Mouse (Mus musculus) MEL (cell line): ENCODE results near the gene Pofut1. TPM values are rescaled to one million over a fixed set of nuclear protein-coding genes. Genes with fewer than 3 reads are reported as not detected.

Experiments
- DNase-seq: peaks from one replicate; pipeline ENCODE4 v3.0.0; 2011; ENCODE audit warnings: low read depth, low spot score
- H3K27ac ChIP-seq: 2 replicates; pipeline ENCODE4 v1.5.1; 2012; ENCODE audit warnings: low read depth, mild to moderate bottlenecking, control low read depth, low read length, moderate library complexity; ENCODE audit not compliant: control insufficient read depth
- H3K27me3 ChIP-seq, 2 experiments: fragments of 150-350 bp in 1 of 2; sonication (generic) in 1 of 2; 2 replicates each; pipeline ENCODE4 v1.6.1; 2012; ENCODE audit warnings: low read length in 2 of 2, mild to moderate bottlenecking in 2 of 2, improper control_type of control experiment in 1 of 2, moderate library complexity in 1 of 2; ENCODE audit not compliant: insufficient read depth in 2 of 2, control insufficient read depth in 1 of 2
- H3K36me3 ChIP-seq, 2 experiments: 2 replicates each; pipeline ENCODE4 v1.6.1; 2012 to 2014; ENCODE audit warnings: low read length in 2 of 2, improper control_type of control experiment in 1 of 2, inconsistent platforms in 1 of 2, mild to moderate bottlenecking in 1 of 2; ENCODE audit not compliant: insufficient read depth in 2 of 2, control insufficient read depth in 1 of 2
- H3K4me1 ChIP-seq, 2 experiments: fragments of 150-350 bp in 1 of 2; sonication (generic) in 1 of 2; 2 replicates each; pipeline ENCODE4 v1.6.1; 2012; ENCODE audit warnings: low read length in 2 of 2, improper control_type of control experiment in 1 of 2, mild to moderate bottlenecking in 1 of 2; ENCODE audit not compliant: insufficient read depth in 2 of 2, control insufficient read depth in 1 of 2
- H3K4me3 ChIP-seq, 2 experiments: fragments of 150-350 bp in 1 of 2; sonication (generic) in 1 of 2; 2 replicates each; pipeline ENCODE4 v1.5.1; 2012; ENCODE audit warnings: low read depth in 2 of 2, low read length in 2 of 2, mild to moderate bottlenecking in 2 of 2, moderate library complexity in 2 of 2, control low read depth in 1 of 2, improper control_type of control experiment in 1 of 2; ENCODE audit not compliant: control insufficient read depth in 1 of 2, insufficient read depth in 1 of 2
- H3K79me2 ChIP-seq: 2 replicates; pipeline ENCODE4 v1.6.1; 2012; ENCODE audit warnings: mild to moderate bottlenecking, low read length, moderate library complexity; ENCODE audit not compliant: control insufficient read depth, poor library complexity, insufficient read depth
- H3K9ac ChIP-seq: 2 replicates; pipeline ENCODE4 v1.6.1; 2012; ENCODE audit warnings: low read depth, mild to moderate bottlenecking, control low read depth, low read length, moderate library complexity; ENCODE audit not compliant: control insufficient read depth, poor library complexity, severe bottlenecking
- H3K9me3 ChIP-seq: fragments of 150-350 bp; sonication (generic); replicated peaks from 2 replicates; pipeline ENCODE4 v1.6.1; 2012; ENCODE audit warnings: mild to moderate bottlenecking, low read length, improper control_type of control experiment, moderate library complexity; ENCODE audit not compliant: insufficient read depth
- BHLHE40 ChIP-seq: IDR thresholded peaks from 2 replicates; pipeline ENCODE4 v1.6.1; 2012; ENCODE audit warnings: low read depth, mild to moderate bottlenecking, inconsistent platforms, low read length, improper control_type of control experiment, borderline replicate concordance
- CHD1 ChIP-seq: IDR thresholded peaks from 2 replicates; pipeline ENCODE4 v1.6.1; 2012; ENCODE audit warnings: low read depth, mild to moderate bottlenecking, inconsistent platforms, low read length, improper control_type of control experiment
- ELF1 ChIP-seq: IDR thresholded peaks from 2 replicates; pipeline ENCODE4 v1.6.1; 2014; ENCODE audit warnings: low read depth, mild to moderate bottlenecking, inconsistent platforms, low read length, improper control_type of control experiment, moderate library complexity
- EP300 ChIP-seq, 2 experiments: IDR thresholded peaks; 2 replicates each; pipeline ENCODE4 v1.6.1; 2011; ENCODE audit warnings: improper control_type of control experiment in 2 of 2, low read length in 2 of 2, low read depth in 1 of 2, mild to moderate bottlenecking in 1 of 2
- ETS1 ChIP-seq: IDR thresholded peaks from 2 replicates; pipeline ENCODE4 v1.6.1; 2012; ENCODE audit warnings: low read depth, mild to moderate bottlenecking, inconsistent platforms, low read length, improper control_type of control experiment, moderate library complexity
- GABPA ChIP-seq: IDR thresholded peaks from 2 replicates; pipeline ENCODE4 v1.6.1; 2012; ENCODE audit warnings: low read depth, mild to moderate bottlenecking, inconsistent platforms, low read length, improper control_type of control experiment, moderate library complexity
- GATA1 ChIP-seq: IDR thresholded peaks from 2 replicates; pipeline ENCODE4 v1.6.1; 2011; ENCODE audit warnings: low read depth, low read length, improper control_type of control experiment
- HCFC1 ChIP-seq: IDR thresholded peaks from 2 replicates; pipeline ENCODE4 v1.6.1; 2012; ENCODE audit warnings: low read depth, mild to moderate bottlenecking, inconsistent platforms, low read length, improper control_type of control experiment, moderate library complexity
- MAFK ChIP-seq: IDR thresholded peaks from 2 replicates; pipeline ENCODE4 v1.6.1; 2011; ENCODE audit warnings: low read depth, mild to moderate bottlenecking, low read length, improper control_type of control experiment, borderline replicate concordance
- MAZ ChIP-seq: IDR thresholded peaks from 2 replicates; pipeline ENCODE4 v1.6.1; 2012; ENCODE audit warnings: low read depth, mild to moderate bottlenecking, inconsistent platforms, low read length, improper control_type of control experiment
- MXI1 ChIP-seq: IDR thresholded peaks from 2 replicates; pipeline ENCODE4 v1.6.1; 2011; ENCODE audit warnings: mild to moderate bottlenecking, low read depth, low read length, improper control_type of control experiment
- MYC ChIP-seq: IDR thresholded peaks from 2 replicates; pipeline ENCODE4 v1.6.1; 2011; ENCODE audit warnings: low read depth, mild to moderate bottlenecking, low read length, improper control_type of control experiment, moderate library complexity
- NRF1 ChIP-seq: IDR thresholded peaks from 2 replicates; pipeline ENCODE4 v1.6.1; 2014; ENCODE audit warnings: low read depth, mild to moderate bottlenecking, inconsistent platforms, low read length, improper control_type of control experiment, moderate library complexity; ENCODE audit not compliant: poor library complexity, insufficient read depth, severe bottlenecking
- POLR2AphosphoS5 ChIP-seq: IDR thresholded peaks from 2 replicates; pipeline ENCODE4 v1.6.1; 2012; ENCODE audit warnings: low read depth, borderline replicate concordance, mild to moderate bottlenecking, inconsistent platforms, low read length, moderate library complexity, mixed read lengths
- RAD21 ChIP-seq: IDR thresholded peaks from 2 replicates; pipeline ENCODE4 v1.6.1; 2011; ENCODE audit warnings: mild to moderate bottlenecking, low read depth, low read length, improper control_type of control experiment
- SIN3A ChIP-seq: IDR thresholded peaks from 2 replicates; pipeline ENCODE4 v1.6.1; 2012; ENCODE audit warnings: low read length, improper control_type of control experiment, inconsistent platforms
- TAL1 ChIP-seq: IDR thresholded peaks from 2 replicates; pipeline ENCODE4 v1.6.1; 2012; ENCODE audit warnings: mild to moderate bottlenecking, inconsistent platforms, low read length, moderate library complexity, mixed read lengths
- TBP ChIP-seq: IDR thresholded peaks from 2 replicates; pipeline ENCODE4 v1.8.0; 2011; ENCODE audit warnings: low read depth, low read length, improper control_type of control experiment
- TCF12 ChIP-seq: IDR thresholded peaks from 2 replicates; pipeline ENCODE4 v1.6.1; 2014; ENCODE audit warnings: low read depth, mild to moderate bottlenecking, inconsistent platforms, low read length, improper control_type of control experiment, moderate library complexity
- ZKSCAN1 ChIP-seq: IDR thresholded peaks from 2 replicates; pipeline ENCODE4 v1.6.1; 2012; ENCODE audit warnings: low read depth, mild to moderate bottlenecking, inconsistent platforms, low read length, improper control_type of control experiment, moderate library complexity
- ZMIZ1 ChIP-seq: IDR thresholded peaks from 2 replicates; pipeline ENCODE4 v1.6.1; 2012; ENCODE audit warnings: low read depth, mild to moderate bottlenecking, inconsistent platforms, low read length, improper control_type of control experiment, moderate library complexity
- ZNF384 ChIP-seq: IDR thresholded peaks from 2 replicates; pipeline ENCODE4 v1.6.1; 2012; ENCODE audit warnings: low read depth, mild to moderate bottlenecking, inconsistent platforms, low read length, improper control_type of control experiment
- polyA plus RNA-seq, 2 experiments: library from polyadenylated mRNA; stranded (reverse) in 1 of 2; unstranded in 1 of 2; fragments of >175 nt in 1 of 2; fragments of >200 nt in 1 of 2; gene quantifications; 2 replicates each; pipeline versions ENCODE4 v1.2.1 to v1.2.4; 2012; ENCODE audit warnings: low replicate concordance in 2 of 2, low read depth in 1 of 2; ENCODE audit not compliant: insufficient read length in 2 of 2, insufficient read depth in 1 of 2, missing spikeins in 1 of 2
- total RNA-seq: library from RNA; depleted of rRNA; stranded (reverse); fragments of 300-350 nt; gene quantifications from 2 replicates; pipeline ENCODE4 v1.2.3, GENCODE M21; 2012

Gene Pofut1
- total and polyA plus RNA-seq, 3 experiments, result 20.2 to 28.7 TPM; not detected in 1

DNA sequence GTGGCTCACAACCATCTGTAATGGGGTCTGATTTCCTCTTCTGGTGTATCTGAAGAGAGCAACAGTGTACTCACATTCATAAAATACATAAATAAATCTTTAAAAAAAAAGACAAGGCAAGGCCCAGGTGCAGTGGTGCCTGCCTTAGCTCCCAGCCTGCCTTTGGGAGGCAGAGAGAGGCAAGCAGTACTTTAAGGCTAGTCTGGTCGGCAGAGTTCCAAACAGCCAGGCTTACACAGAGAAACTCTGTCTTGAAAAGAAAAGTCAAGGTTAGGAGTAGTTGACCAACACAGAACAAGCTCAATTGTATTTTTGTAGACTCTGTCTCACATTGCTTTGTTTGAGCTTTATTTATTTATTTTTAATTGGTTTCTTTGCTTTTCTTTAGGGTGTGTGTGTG, 38.6 kb upstream of the Pofut1 start:
- DNase-seq, result no peak
- TF ChIP-seq GATA1, result no peak
- no peak for TF ChIP-seq TAL1
- TF ChIP-seq RAD21, result no peak
- no peak for TF ChIP-seq MYC
- TF ChIP-seq TBP, result no peak
- TF ChIP-seq MXI1, result no peak
- no peak for TF ChIP-seq ELF1
- TF ChIP-seq MAFK, result no peak
- Histone ChIP-seq H3K4me1 (peaks cover 5 to 20% of the 10 kb centered on the region in 2 experiments), H3K79me2 (no peaks in the 10 kb centered on the region), H3K9ac (no peak overlapping the region), H3K9me3 (no peaks in the 10 kb centered on the region), H3K27ac (no peak overlapping the region), H3K36me3 (peaks cover 0 to 19% of the 10 kb centered on the region in 2 experiments; a peak in 3 of 4 replicates), H3K4me3 (no peak overlapping the region), H3K27me3 (no peaks in the 10 kb centered on the region)

DNA sequence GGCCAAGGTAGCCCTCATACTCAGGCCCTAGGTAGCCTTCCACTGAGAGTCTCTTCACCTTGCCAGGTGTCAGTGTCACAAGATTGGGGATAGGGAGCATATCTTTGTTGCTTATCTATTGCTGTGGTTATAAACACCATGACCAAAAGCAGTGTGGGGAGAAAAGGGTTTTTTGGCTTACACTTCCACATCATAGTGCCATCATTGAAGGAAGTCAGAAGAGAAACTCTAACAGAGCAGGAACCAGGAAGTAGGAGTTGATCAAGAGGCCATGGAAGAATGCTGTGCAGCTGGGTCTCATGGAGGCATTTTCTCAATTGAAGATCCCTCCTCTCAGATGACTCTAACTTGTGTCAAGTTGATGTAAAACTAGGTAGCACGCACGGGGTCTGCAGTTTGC, 33.2 kb upstream of the Pofut1 start:
- H3K9ac ChIP-seq, result no peak overlapping the region
- H3K27ac ChIP-seq, result peak overlapping the region; percentile 38
- no peak overlapping the region for H3K4me3 ChIP-seq
- no peaks in the 10 kb centered on the region for H3K9me3 ChIP-seq
- peak; percentile 64 for DNase-seq
- H3K4me1 ChIP-seq, result peaks cover 7 to 16% of the 10 kb centered on the region in 2 experiments
- H3K79me2 ChIP-seq, result no peaks in the 10 kb centered on the region
- H3K27me3 ChIP-seq, result no peaks in the 10 kb centered on the region
- H3K36me3 ChIP-seq, result peaks cover 0 to 8% of the 10 kb centered on the region in 2 experiments; a peak in 3 of 4 replicates
- TF ChIP-seq ELF1 (peak; percentile 75), ZMIZ1 (no peak), GATA1 (peak; percentile 56), EP300 (IDR thresholded peaks at IDR 0.05; ENCODE audit: low read depth in 1 of 2, low read length in 2 of 2) (0 out of 4 replicates have a peak, but pooled peaks of 1 of the 2 experiments have one; percentile 12), ZNF384 (no peak), ETS1 (peak; percentile 38; the same call in 1 of the 2 replicates), GABPA (no peak), SIN3A (0 out of 2 replicates have a peak, but pooled peaks have one; percentile 17), HCFC1 (0 out of 2 replicates have a peak, but pooled peaks have one; percentile 26)

DNA sequence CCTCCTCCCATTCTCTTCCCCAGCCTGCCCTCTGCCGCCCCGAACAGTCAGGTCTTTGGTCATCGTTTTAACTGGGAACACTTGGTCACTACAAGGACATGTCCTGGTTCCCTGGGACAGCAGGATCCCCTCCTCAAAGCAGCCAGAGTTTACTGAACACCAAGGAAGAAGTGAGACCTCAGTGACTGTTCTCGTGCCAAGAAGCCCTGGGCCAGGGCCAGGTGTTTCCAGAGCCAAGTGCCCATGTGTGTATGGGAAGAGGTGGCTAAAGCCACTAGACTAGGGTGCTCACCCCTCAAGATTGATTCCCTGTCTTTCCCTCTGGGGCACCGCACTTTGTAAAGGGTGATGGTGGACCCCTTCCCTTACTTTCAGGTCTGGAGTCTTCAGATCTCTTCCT, 32.0 kb upstream of the Pofut1 start:
- DNase-seq, result no peak
- H3K36me3 ChIP-seq, result peaks cover 0 to 10% of the 10 kb centered on the region in 2 experiments; a peak in 3 of 4 replicates

More for the DNA sequence above, 32.0 kb upstream of the Pofut1 start:
- TF ChIP-seq ELF1, result no peak
- no peak for TF ChIP-seq CHD1
- no peak for TF ChIP-seq ETS1
- TF ChIP-seq MAZ, result no peak
- TF ChIP-seq ZMIZ1, result no peak
- no peak for TF ChIP-seq HCFC1
- TF ChIP-seq BHLHE40, result no peak
- no peak for TF ChIP-seq NRF1
- no peak for TF ChIP-seq GATA1
- no peak for TF ChIP-seq ZKSCAN1
- no peak for TF ChIP-seq MAFK
- TF ChIP-seq MXI1, result no peak
- no peak for TF ChIP-seq POLR2AphosphoS5
- TF ChIP-seq TCF12, result no peak
- Histone ChIP-seq H3K27me3 (no peaks in the 10 kb centered on the region), H3K9ac (peak overlapping the region; percentile 16; the same call in 1 of the 2 replicates), H3K9me3 (no peaks in the 10 kb centered on the region), H3K27ac (peak overlapping the region; percentile 12; the same call in 1 of the 2 replicates), H3K79me2 (no peaks in the 10 kb centered on the region), H3K4me3 (no peak overlapping the region), H3K4me1 (peaks cover 9 to 21% of the 10 kb centered on the region in 2 experiments)
